ENCODE assay signal across 10 mouse cellular contexts in genomic region chr17:3244881-3245739, GRCm38 (mm10).
DNase-seq lines count a peak whose midpoint lies in the region; ATAC-seq and TF ChIP-seq lines count a peak whose summit lies in the region.
"Had no signal": no experiment of that assay in that cellular context is flagged by ENCODE, and none has a peak within 500 bp of the region (broad histone marks: within the 10 kb centered on the region; RNA-seq: fewer than 3 reads in every experiment).

No protein-coding gene starts in this region.

- intact Hi-C loops in left cerebral cortex, adult 2 months (cut with DNase I) = no loop called here

- no peak for DNase-seq in heart, adult 8-10 months (ENCODE audit: low spot score)
- DNase-seq in adrenal gland, adult 8-10 months = peak; percentile 54
- DNase-seq in liver, postnatal 0 days = no peak
- DNase-seq in layer of hippocampus, adult 9-11 months = no peak
- no peak for DNase-seq in left cerebral cortex, adult 2 months (ENCODE audit: extremely low spot score in 1 of 2, low spot score in 2 of 2)
- DNase-seq in spleen, postnatal 14 days (ENCODE audit: low spot score in 2 of 2) = no peak

- H3K36me3 ChIP-seq in heart, embryonic 11.5 days (ENCODE audit: control insufficient read depth, insufficient read depth, low read length) = no peaks in the 10 kb centered on the region
- H3K36me3 ChIP-seq in hindbrain, embryonic 12.5 days = peaks cover 7% of the 10 kb centered on the region
- H3K36me3 ChIP-seq in liver, postnatal 0 days (replicated peaks; ENCODE audit: insufficient read depth, low read length) = no peaks in the 10 kb centered on the region

- H3K4me1 ChIP-seq in heart, embryonic 11.5 days (ENCODE audit: control insufficient read depth, insufficient read depth, low read length) = peaks cover 35% of the 10 kb centered on the region
- peaks cover 42% of the 10 kb centered on the region for H3K4me1 ChIP-seq in hindbrain, embryonic 12.5 days
- peaks cover 11% of the 10 kb centered on the region for H3K4me1 ChIP-seq in liver, postnatal 0 days (ENCODE audit: insufficient read depth)

- H3K4me2 ChIP-seq in heart, embryonic 11.5 days = no peak overlapping the region
- no peak overlapping the region for H3K4me2 ChIP-seq in hindbrain, embryonic 12.5 days (replicated peaks)
- H3K4me2 ChIP-seq in liver, postnatal 0 days (ENCODE audit: low read depth, low read length) = no peak overlapping the region
- H3K4me2 ChIP-seq: limb, embryonic 13.5 days had no signal

- no peaks in the 10 kb centered on the region for H3K9me3 ChIP-seq in heart, embryonic 11.5 days (replicated peaks; ENCODE audit: control insufficient read depth, low read length)
- H3K9me3 ChIP-seq in hindbrain, embryonic 12.5 days (replicated peaks) = no peaks in the 10 kb centered on the region
- H3K9me3 ChIP-seq in liver, postnatal 0 days (ENCODE audit: low read length) = no peaks in the 10 kb centered on the region
- H3K9me3 ChIP-seq: G1E; limb, embryonic 13.5 days had no signal

- H3K4me3 ChIP-seq in heart, embryonic 11.5 days (ENCODE audit: low read depth, low read length) = no peak overlapping the region
- H3K4me3 ChIP-seq in hindbrain, embryonic 12.5 days = no peak overlapping the region
- H3K4me3 ChIP-seq in liver, postnatal 0 days (ENCODE audit: low read depth, low read length) = no peak overlapping the region
- H3K4me3 ChIP-seq in left cerebral cortex, adult 2 months = no peak overlapping the region
- H3K4me3 ChIP-seq: limb, embryonic 13.5 days had no signal

- ATAC-seq in heart, embryonic 11.5 days (replicated peaks; ENCODE audit: insufficient number of reproducible peaks, low FRiP score, low TSS enrichment) = no peak
- no peak for ATAC-seq in hindbrain, embryonic 12.5 days (ENCODE audit: low FRiP score)
- peak; percentile 79 for ATAC-seq in liver, postnatal 0 days

- no peak for TF ChIP-seq EP300 in liver, postnatal 0 days (IDR thresholded peaks at IDR 0.05; ENCODE audit: low read depth)

- whole genome bisulfite sequencing in heart, embryonic 11.5 days (ENCODE audit: insufficient replicate concordance) = 62% methylated on average over 8 of the region's 8 CpGs
- 63% methylated on average over 8 of the region's 8 CpGs for WGBS in hindbrain, embryonic 12.5 days
- WGBS in liver, postnatal 0 days (ENCODE audit: insufficient replicate concordance) = 59% methylated on average over 8 of the region's 8 CpGs

- no peak for TF ChIP-seq CTCF in liver, postnatal 0 days (IDR thresholded peaks at IDR 0.05; ENCODE audit: low read depth)
- no peak for TF ChIP-seq CTCF in left cerebral cortex, adult 2 months (IDR thresholded peaks at IDR 0.05)

- no peak overlapping the region for H3K9ac ChIP-seq in heart, embryonic 11.5 days (ENCODE audit: low read depth, low read length)
- no peak overlapping the region for H3K9ac ChIP-seq in hindbrain, embryonic 12.5 days
- no peak overlapping the region for H3K9ac ChIP-seq in liver, postnatal 0 days (replicated peaks)
- H3K9ac ChIP-seq: limb, embryonic 13.5 days had no signal

- H3K27ac ChIP-seq in heart, embryonic 11.5 days (ENCODE audit: low read depth, low read length) = peak overlapping the region; percentile 36; the same call in 1 of the 2 replicates
- H3K27ac ChIP-seq in hindbrain, embryonic 12.5 days = peak overlapping the region; percentile 55
- H3K27ac ChIP-seq in liver, postnatal 0 days (ENCODE audit: low read depth) = peak overlapping the region; percentile 60
- H3K27ac ChIP-seq in left cerebral cortex, adult 2 months = no peak overlapping the region
- H3K27ac ChIP-seq: limb, embryonic 13.5 days had no signal

- no peaks in the 10 kb centered on the region for H3K27me3 ChIP-seq in heart, embryonic 11.5 days (ENCODE audit: control insufficient read depth, insufficient read depth, low read length)
- no peaks in the 10 kb centered on the region for H3K27me3 ChIP-seq in hindbrain, embryonic 12.5 days
- H3K27me3 ChIP-seq in liver, postnatal 0 days (ENCODE audit: insufficient read depth, low read length) = no peaks in the 10 kb centered on the region
- H3K27me3 ChIP-seq: limb, embryonic 13.5 days had no signal
